ENCODE assay signal across 19 mouse cellular contexts in the genomic region with DNA sequence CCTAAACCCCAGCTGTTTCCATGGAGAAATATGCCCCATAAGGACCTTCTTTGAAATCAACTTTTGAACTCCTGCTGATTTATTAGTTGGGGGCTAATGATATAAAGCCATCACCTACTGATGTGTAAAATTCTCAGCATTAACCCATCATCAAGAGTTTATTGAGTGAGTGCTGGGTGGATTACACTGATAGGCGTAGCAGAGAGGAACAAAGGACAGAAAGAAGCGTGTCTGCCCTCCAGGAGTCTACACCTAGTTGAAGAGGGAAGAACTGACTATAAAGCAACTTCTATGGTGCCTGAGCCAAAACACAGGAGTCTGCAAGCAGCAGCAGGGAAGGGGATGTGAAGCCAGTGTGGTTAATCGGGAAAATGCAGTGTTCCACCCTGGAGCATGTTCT.
"Had no signal": no experiment of that assay in that cellular context is flagged by ENCODE, and none has a peak within 500 bp of the region (broad histone marks: within the 10 kb centered on the region; RNA-seq: fewer than 3 reads in every experiment).

No protein-coding gene starts in this region.

- H3K27ac ChIP-seq: liver, embryonic 13.5 days; liver, embryonic 15.5 days; lung, embryonic 15.5 days; macrophage; midbrain, embryonic 12.5 days; midbrain, embryonic 15.5 days; neural tube, embryonic 12.5 days; stomach, embryonic 15.5 days; stomach, postnatal 0 days had no signal

- DNase-seq: liver, embryonic 13.5 days; liver, postnatal 0 days; lung, adult 2 months; lung, postnatal 14 days; lung, postnatal 36 days; right cerebral cortex, postnatal 14 days; thymus, adult 2 months; thymus, postnatal 25 days; thymus, postnatal 4 days had no signal

- H3K4me3 ChIP-seq: liver, embryonic 13.5 days; liver, embryonic 15.5 days; lung, embryonic 15.5 days; megakaryocyte, embryonic 14.5 days; midbrain, embryonic 12.5 days; midbrain, embryonic 15.5 days; neural tube, embryonic 12.5 days; stomach, embryonic 15.5 days had no signal

- H3K9me3 ChIP-seq: liver, embryonic 13.5 days; liver, embryonic 15.5 days; lung, embryonic 15.5 days; megakaryocyte, embryonic 14.5 days; midbrain, embryonic 12.5 days; midbrain, embryonic 15.5 days; neural tube, embryonic 12.5 days; stomach, embryonic 15.5 days had no signal

- H3K9ac ChIP-seq: liver, embryonic 13.5 days; liver, embryonic 15.5 days; liver, postnatal 0 days; lung, embryonic 15.5 days; midbrain, embryonic 12.5 days; midbrain, embryonic 15.5 days; neural tube, embryonic 12.5 days; stomach, embryonic 15.5 days had no signal

- ATAC-seq: liver, postnatal 0 days; lung, postnatal 0 days; midbrain, embryonic 15.5 days had no signal

- H3K36me3 ChIP-seq: liver, embryonic 13.5 days; liver, embryonic 15.5 days; lung, embryonic 15.5 days; midbrain, embryonic 12.5 days; midbrain, embryonic 15.5 days; neural tube, embryonic 12.5 days; stomach, embryonic 15.5 days had no signal

- H3K4me2 ChIP-seq: liver, embryonic 13.5 days; liver, embryonic 15.5 days; lung, embryonic 15.5 days; midbrain, embryonic 12.5 days; midbrain, embryonic 15.5 days; neural tube, embryonic 12.5 days; stomach, embryonic 15.5 days had no signal

- H3K27me3 ChIP-seq: liver, embryonic 13.5 days; liver, embryonic 15.5 days; lung, embryonic 15.5 days; megakaryocyte, embryonic 14.5 days; midbrain, embryonic 15.5 days; neural tube, embryonic 12.5 days; stomach, embryonic 15.5 days had no signal
